ENCODE assay signal across 20 mouse cellular contexts in genomic region chr9:76291384-76291783, GRCm38 (mm10). TPM values are rescaled to one million over a fixed set of nuclear protein-coding genes. Genes with fewer than 3 reads are reported as not detected.
"Had no signal": no experiment of that assay in that cellular context is flagged by ENCODE, and none has a peak within 500 bp of the region (broad histone marks: within the 10 kb centered on the region; RNA-seq: fewer than 3 reads in every experiment).

No protein-coding gene starts in this region.

- H3K27ac ChIP-seq: kidney, postnatal 0 days; limb, embryonic 12.5 days; limb, embryonic 15.5 days; liver, embryonic 13.5 days; macrophage; midbrain, embryonic 12.5 days; midbrain, embryonic 15.5 days; neural tube, embryonic 13.5 days had no signal

- H3K9ac ChIP-seq: limb, embryonic 12.5 days; limb, embryonic 15.5 days; liver, embryonic 13.5 days; midbrain, embryonic 12.5 days; midbrain, embryonic 15.5 days; neural tube, embryonic 13.5 days had no signal

- H3K4me3 ChIP-seq: limb, embryonic 12.5 days; limb, embryonic 15.5 days; liver, embryonic 13.5 days; midbrain, embryonic 12.5 days; midbrain, embryonic 15.5 days; neural tube, embryonic 13.5 days had no signal

- H3K36me3 ChIP-seq: limb, embryonic 12.5 days; limb, embryonic 15.5 days; liver, embryonic 13.5 days; midbrain, embryonic 12.5 days; midbrain, embryonic 15.5 days; neural tube, embryonic 13.5 days had no signal

- ATAC-seq: intestine, postnatal 0 days; midbrain, embryonic 15.5 days had no signal

- H3K4me1 ChIP-seq: limb, embryonic 12.5 days; limb, embryonic 15.5 days; liver, embryonic 13.5 days; midbrain, embryonic 12.5 days; midbrain, embryonic 15.5 days; neural tube, embryonic 13.5 days had no signal

- H3K27me3 ChIP-seq: limb, embryonic 12.5 days; limb, embryonic 15.5 days; liver, embryonic 13.5 days; midbrain, embryonic 12.5 days; midbrain, embryonic 15.5 days; neural tube, embryonic 13.5 days had no signal

- DNase-seq: kidney, adult 2 months; kidney, postnatal 36 days; left cerebral cortex, postnatal 4 days; liver, embryonic 13.5 days; lung, adult 18-20 months; lung, postnatal 14 days; thymus, adult 18-20 months; thymus, postnatal 36 days had no signal

- H3K9me3 ChIP-seq: limb, embryonic 12.5 days; limb, embryonic 15.5 days; liver, embryonic 13.5 days; midbrain, embryonic 12.5 days; midbrain, embryonic 15.5 days; neural tube, embryonic 13.5 days had no signal

- H3K4me2 ChIP-seq: limb, embryonic 12.5 days; limb, embryonic 15.5 days; liver, embryonic 13.5 days; midbrain, embryonic 12.5 days; midbrain, embryonic 15.5 days; neural tube, embryonic 13.5 days had no signal

RNA-seq across cellular contexts. Expression of gene Hcrtr2, which starts 32.3 kb away (rescaled TPM):
- total RNA-seq: megakaryocyte, adult 5-6 weeks had no signal
- polyA plus RNA-seq: kidney, adult 2 months; macrophage; small intestine, adult 2 months; stomach, embryonic 16.5 days; testis, adult 2 months had no signal
